Mouse (Mus musculus) heart, adult 2 months (tissue): Measurements from ENCODE around the gene Pam.
A peak's percentile ranks its signal among the peaks of the same experiment; 100 is the strongest.

ENCODE experiments used
- CTCF ChIP-seq: fragments of 200-600 bp; IDR thresholded peaks from 2 replicates; pipeline ENCODE4 v1.8.1; 2022; ENCODE audit warnings: antibody characterized with exemption, mild to moderate bottlenecking, moderate library complexity
- EP300 ChIP-seq: fragments of 200-500 bp; IDR thresholded peaks from 2 replicates; pipeline ENCODE4 v1.6.1; 2011; ENCODE audit warnings: low read depth, low read length, control low read depth; ENCODE audit not compliant: insufficient read depth
- POLR2A ChIP-seq: fragments of 200-500 bp; IDR thresholded peaks from 2 replicates; pipeline ENCODE4 v1.6.1; 2011; ENCODE audit warnings: mild to moderate bottlenecking, low read depth, low read length, control low read depth; ENCODE audit not compliant: insufficient read depth

GRCm38 (mm10) chr1:97784928-97785327, 310.5 kb downstream of the Pam start:
- TF ChIP-seq CTCF (peak; percentile 61), EP300 (no peak), POLR2A (no peak)
